Mouse (Mus musculus) limb, embryonic 14.5 days (tissue): ENCODE data around the gene Cpeb3. TPM values are rescaled to one million over a fixed set of nuclear protein-coding genes. Genes with fewer than 3 reads are reported as not detected.

Source experiments
- ATAC-seq: fragments of 200-750 bp; cut with Nextera tagmentation; 2 replicates; pipeline ENCODE4 v1.8.0; 2017; ENCODE audit warnings: low read depth, moderate number of reproducible peaks, moderate TSS enrichment; ENCODE audit not compliant: low FRiP score
- DNase-seq: peaks from one replicate; pipeline ENCODE4 v3.0.0-alpha.2; 2015; ENCODE audit warnings: low spot score
- H3K27ac ChIP-seq: fragments of 300-500 bp; sonication (generic); replicated peaks from 2 replicates; pipeline ENCODE4 v1.5.1; 2014; ENCODE audit warnings: low read depth, mild to moderate bottlenecking, low read length, moderate library complexity, mixed read lengths
- H3K27me3 ChIP-seq: fragments of 300-500 bp; sonication (generic); 2 replicates; pipeline ENCODE4 v1.6.1; 2014; ENCODE audit warnings: low read length, mixed read lengths; ENCODE audit not compliant: control insufficient read depth, insufficient read depth
- H3K36me3 ChIP-seq: fragments of 300-500 bp; sonication (generic); 2 replicates; pipeline ENCODE4 v1.6.1; 2014; ENCODE audit warnings: mild to moderate bottlenecking, low read length, moderate library complexity, mixed read lengths; ENCODE audit not compliant: control insufficient read depth, insufficient read depth
- H3K4me1 ChIP-seq: fragments of 300-500 bp; sonication (generic); 2 replicates; pipeline ENCODE4 v1.6.1; 2014; ENCODE audit warnings: antibody characterized with exemption, low read length, mixed read lengths; ENCODE audit not compliant: control insufficient read depth, insufficient read depth
- H3K4me2 ChIP-seq: fragments of 300-500 bp; sonication (generic); replicated peaks from 2 replicates; pipeline ENCODE4 v1.6.1; 2014; ENCODE audit warnings: low read depth, mild to moderate bottlenecking, low read length, moderate library complexity; ENCODE audit not compliant: severe bottlenecking
- H3K4me3 ChIP-seq: fragments of 300-500 bp; sonication (generic); replicated peaks from 2 replicates; pipeline ENCODE4 v1.5.1; 2014; ENCODE audit warnings: low read length
- H3K9ac ChIP-seq: fragments of 300-500 bp; sonication (generic); 2 replicates; pipeline ENCODE4 v1.6.1; 2014; ENCODE audit warnings: mild to moderate bottlenecking, low read depth, low read length, moderate library complexity; ENCODE audit not compliant: severe bottlenecking
- H3K9me3 ChIP-seq: fragments of 300-500 bp; sonication (generic); 2 replicates; pipeline ENCODE4 v1.6.1; 2016; ENCODE audit warnings: low read length; ENCODE audit not compliant: control insufficient read depth
- POLR2A ChIP-seq: fragments of 200-500 bp; IDR thresholded peaks from 2 replicates; pipeline ENCODE4 v1.8.0; 2012; ENCODE audit warnings: inconsistent platforms, mild to moderate bottlenecking, moderate library complexity, borderline replicate concordance; ENCODE audit not compliant: insufficient read depth, insufficient read length; ENCODE audit errors: extremely low read depth
- WGBS: fragments of 180-500 bp; shearing (Covaris S2); extraction: QIAGEN DNeasy Blood & Tissue Kit; methylation state at CpG from one replicate; pipeline ENCODE4 v1.1.7; 2014; 5-methylcytosine and 5-hydroxymethylcytosine counted together
- polyA plus RNA-seq, 2 experiments: library from polyadenylated mRNA; depleted of rRNA in 1 of 2; stranded (reverse) in 1 of 2; unstranded in 1 of 2; fragments of >200 nt; fragmentation: Nextera tagmentation in 1 of 2; extraction: Ambion mirVana in 1 of 2; gene quantifications; 2 replicates each; pipeline versions ENCODE4 v1.2.1 to v1.2.3; 2012 to 2014

Gene Cpeb3
- polyA plus RNA-seq, 2 experiments: 1.4 to 1.6 TPM

GRCm38 (mm10) chr19:37059623-37060022, 148.8 kb downstream of the Cpeb3 start:
- no peak overlapping the region for H3K9ac ChIP-seq
- no peak for ATAC-seq
- H3K27ac ChIP-seq: no peak overlapping the region
- no peak for DNase-seq
- no peaks in the 10 kb centered on the region for H3K27me3 ChIP-seq
- no peak overlapping the region for H3K4me2 ChIP-seq
- no peak for TF ChIP-seq POLR2A
- whole genome bisulfite sequencing: 65% methylated on average over 2 of the region's 2 CpGs
- no peaks in the 10 kb centered on the region for H3K9me3 ChIP-seq
- H3K36me3 ChIP-seq: no peaks in the 10 kb centered on the region
- no peaks in the 10 kb centered on the region for H3K4me1 ChIP-seq
- H3K4me3 ChIP-seq: no peak overlapping the region

GRCm38 (mm10) chr19:37057161-37057905, 151.1 kb downstream of the Cpeb3 start:
- no peaks in the 10 kb centered on the region for H3K36me3 ChIP-seq
- ATAC-seq: no peak
- no peak overlapping the region for H3K4me2 ChIP-seq
- DNase-seq: no peak
- no peaks in the 10 kb centered on the region for H3K4me1 ChIP-seq
- TF ChIP-seq POLR2A: no peak
- H3K9me3 ChIP-seq: no peaks in the 10 kb centered on the region
- 77% methylated on average over 8 of the region's 8 CpGs for WGBS
- H3K4me3 ChIP-seq: no peak overlapping the region
- H3K9ac ChIP-seq: no peak overlapping the region
- H3K27ac ChIP-seq: no peak overlapping the region
- H3K27me3 ChIP-seq: no peaks in the 10 kb centered on the region

DNA sequence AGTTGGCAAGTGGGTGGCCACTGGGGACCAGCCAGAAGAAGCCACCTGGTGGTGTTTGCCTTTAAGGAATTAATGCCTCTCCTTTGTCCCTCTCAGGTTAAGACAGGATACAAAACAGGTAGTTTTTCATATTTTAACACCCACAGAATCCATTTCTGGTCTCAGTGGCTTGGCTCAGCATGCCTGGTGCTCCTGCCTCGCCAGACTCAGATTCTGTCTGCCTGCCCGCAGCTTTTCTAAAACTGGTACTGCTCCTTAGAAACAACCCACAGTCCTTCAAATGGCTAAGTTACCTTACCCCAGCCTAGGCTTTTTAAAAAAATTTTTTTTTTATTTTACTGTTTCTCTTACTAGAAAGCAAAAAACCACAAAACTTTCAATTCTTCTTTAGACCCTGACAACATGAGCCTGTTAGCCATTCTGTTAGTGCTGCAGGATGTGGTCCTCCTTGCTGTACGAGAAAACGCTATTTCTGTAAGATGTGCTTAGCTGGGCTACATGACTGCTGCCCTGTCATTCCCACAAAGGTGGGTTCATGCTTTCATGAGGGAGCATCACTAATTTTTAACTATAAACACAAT, 152.3 kb downstream of the Cpeb3 start:
- Histone ChIP-seq H3K27me3 (no peaks in the 10 kb centered on the region), H3K9me3 (no peaks in the 10 kb centered on the region), H3K9ac (no peak overlapping the region), H3K4me1 (no peaks in the 10 kb centered on the region), H3K4me2 (no peak overlapping the region), H3K27ac (no peak overlapping the region), H3K4me3 (no peak overlapping the region), H3K36me3 (no peaks in the 10 kb centered on the region)
- TF ChIP-seq POLR2A: no peak
- WGBS: 81% methylated on average over 4 of the region's 4 CpGs
- ATAC-seq: no peak
- DNase-seq: no peak

- H3K4me1 ChIP-seq: no peaks in the 10 kb centered on the region
- no peak overlapping the region for H3K4me2 ChIP-seq
- H3K9ac ChIP-seq: no peak overlapping the region
- no peaks in the 10 kb centered on the region for H3K27me3 ChIP-seq
- no peaks in the 10 kb centered on the region for H3K9me3 ChIP-seq
- TF ChIP-seq POLR2A: no peak
- no peak overlapping the region for H3K27ac ChIP-seq
- no peaks in the 10 kb centered on the region for H3K36me3 ChIP-seq
- ATAC-seq (no peak), DNase-seq (peak; percentile 78)
- no peak overlapping the region for H3K4me3 ChIP-seq
- WGBS: 77% methylated on average over 4 of the region's 4 CpGs
These were observed 157.6 kb downstream of the Cpeb3 start for GRCm38 (mm10) chr19:37050643-37051345.

DNA sequence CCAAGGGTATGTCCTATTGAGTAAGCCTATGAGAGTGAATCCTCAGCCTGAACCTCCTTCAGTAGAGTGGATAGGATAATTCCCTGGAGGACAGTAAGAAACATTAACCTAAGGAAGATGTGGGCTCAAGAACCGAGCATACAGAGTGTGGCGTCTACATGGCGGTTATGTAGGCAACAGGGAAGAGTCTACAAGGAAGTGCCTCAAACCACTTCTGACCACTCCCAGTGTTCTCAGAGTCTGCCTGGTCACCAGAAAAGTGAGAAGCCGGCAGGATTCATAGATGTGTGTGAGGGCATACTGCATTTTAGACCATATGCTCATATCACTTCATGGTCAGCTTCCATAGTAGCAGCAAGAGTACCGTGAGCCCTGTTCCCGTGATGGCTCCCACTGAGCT, 159.9 kb downstream of the Cpeb3 start:
- Histone ChIP-seq H3K9ac (no peak overlapping the region), H3K27me3 (no peaks in the 10 kb centered on the region), H3K4me1 (no peaks in the 10 kb centered on the region), H3K36me3 (no peaks in the 10 kb centered on the region), H3K4me2 (no peak overlapping the region), H3K4me3 (no peak overlapping the region), H3K27ac (no peak overlapping the region), H3K9me3 (no peaks in the 10 kb centered on the region)
- ATAC-seq (no peak), DNase-seq (no peak)
- WGBS: 86% methylated on average over 6 of the region's 6 CpGs
- no peak for TF ChIP-seq POLR2A
